Mouse (Mus musculus) granulocyte monocyte progenitor cell, adult 5-6 weeks (primary cell): Measurements from ENCODE around the gene Hs1bp3. TPM values are rescaled to one million over a fixed set of nuclear protein-coding genes. Genes with fewer than 3 reads are reported as not detected.

Experiments used
- ATAC-seq: replicated peaks from 2 replicates; pipeline ENCODE4 v1.8.0; 2016; ENCODE audit warnings: mild to moderate bottlenecking, moderate TSS enrichment, inconsistent platforms; ENCODE audit not compliant: poor library complexity, severe bottlenecking
- total RNA-seq, 2 experiments: library from RNA; stranded (forward) in 1 of 2; stranded (reverse) in 1 of 2; fragments of 200-712, 200-1000 nt in 1 of 2; fragments of >200 nt in 1 of 2; fragmentation: Nextera tagmentation in 1 of 2; gene quantifications; 2 replicates each; pipeline ENCODE4 v1.2.3; 2014 to 2017

Hs1bp3 gene
- total RNA-seq (2014; fragmentation: Nextera tagmentation) (5.4 and 19.9 TPM in 2 replicates), total RNA-seq (2017) (5.8 and 11.2 TPM in 2 replicates)

GRCm38 (mm10) chr12:8313270-8313771 is at the start of gene Hs1bp3:
Hs1bp3 (plus strand) TSS chr12:8313432.
- peak; percentile 91 for ATAC-seq

- no peak for ATAC-seq
Measured at GRCm38 (mm10) chr12:8266311-8266710, 46.9 kb upstream of the Hs1bp3 start.

- ATAC-seq: peak; percentile 46; the same call in 1 of the 2 replicates
Measured at GRCm38 (mm10) chr12:8269627-8270026, 43.6 kb upstream of the Hs1bp3 start.

- ATAC-seq: no peak
Measured at GRCm38 (mm10) chr12:8271405-8271804, 41.8 kb upstream of the Hs1bp3 start.

- no peak for ATAC-seq
Measured at GRCm38 (mm10) chr12:8273471-8274171, 39.6 kb upstream of the Hs1bp3 start.

DNA sequence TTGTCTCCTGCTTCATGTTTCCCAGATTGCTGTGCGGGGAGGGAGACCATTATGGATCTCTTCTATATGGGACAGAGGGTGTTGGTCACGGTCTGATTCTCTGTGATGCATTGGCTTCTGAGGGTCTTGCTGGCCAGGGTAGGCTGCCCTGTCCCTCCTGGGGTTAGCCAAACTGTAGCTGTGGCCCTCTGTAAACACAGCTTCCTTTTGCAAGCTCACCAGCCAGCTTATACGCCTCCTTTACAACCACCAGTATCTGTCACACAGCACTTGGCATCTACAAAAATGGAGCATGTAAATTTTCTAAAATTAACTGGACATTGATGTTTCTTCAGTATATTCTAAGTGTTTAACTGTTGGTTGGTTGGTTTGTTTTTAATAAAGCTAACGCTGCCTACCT is 37.8 kb upstream of the Hs1bp3 start:
- ATAC-seq: no peak

DNA sequence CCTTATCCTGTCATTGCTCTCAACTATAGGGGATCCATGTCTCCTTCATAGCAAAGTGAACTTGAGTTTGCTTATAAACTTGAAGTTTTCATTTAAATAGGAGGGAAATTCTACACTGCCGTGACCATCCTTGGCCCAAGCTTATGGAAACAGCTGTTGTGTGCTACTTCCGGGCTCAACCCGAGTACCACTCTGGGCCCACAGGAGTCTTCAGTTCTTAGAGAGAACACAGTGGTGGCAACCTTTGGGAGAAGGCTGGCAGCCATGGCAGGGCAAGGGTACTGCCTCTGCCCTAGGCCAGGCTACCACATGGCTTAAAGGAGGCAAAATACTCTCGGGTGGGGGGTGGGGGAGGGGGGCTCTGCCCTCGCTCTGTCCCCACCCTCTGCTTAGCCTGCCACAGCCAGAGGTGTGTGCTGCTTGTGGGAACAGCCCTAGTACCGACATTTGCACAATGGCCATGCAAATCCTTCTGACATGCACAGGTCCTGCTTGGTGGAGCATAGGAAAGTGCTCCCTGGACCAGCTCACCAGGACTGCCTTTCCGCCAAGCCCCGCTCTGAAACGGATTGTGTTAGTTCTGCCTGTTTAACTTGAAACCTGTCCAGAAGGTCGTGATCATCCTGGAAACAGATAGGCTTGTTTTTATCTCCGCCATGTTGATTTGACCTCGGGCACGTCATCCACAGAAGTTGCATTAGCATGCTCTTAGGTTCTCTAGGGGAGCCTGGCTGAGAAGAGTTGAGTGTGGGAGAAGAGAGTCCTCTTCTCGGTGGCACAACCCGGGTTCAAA is 31.8 kb upstream of the Hs1bp3 start:
- ATAC-seq: no peak

- ATAC-seq: no peak; the same call in 1 of the 2 replicates
Measured at GRCm38 (mm10) chr12:8287970-8288369, 25.3 kb upstream of the Hs1bp3 start.

GRCm38 (mm10) chr12:8289099-8289498 is 24.1 kb upstream of the Hs1bp3 start:
- ATAC-seq: no peak

- no peak for ATAC-seq
Measured at GRCm38 (mm10) chr12:8289499-8289898, 23.7 kb upstream of the Hs1bp3 start.

DNA sequence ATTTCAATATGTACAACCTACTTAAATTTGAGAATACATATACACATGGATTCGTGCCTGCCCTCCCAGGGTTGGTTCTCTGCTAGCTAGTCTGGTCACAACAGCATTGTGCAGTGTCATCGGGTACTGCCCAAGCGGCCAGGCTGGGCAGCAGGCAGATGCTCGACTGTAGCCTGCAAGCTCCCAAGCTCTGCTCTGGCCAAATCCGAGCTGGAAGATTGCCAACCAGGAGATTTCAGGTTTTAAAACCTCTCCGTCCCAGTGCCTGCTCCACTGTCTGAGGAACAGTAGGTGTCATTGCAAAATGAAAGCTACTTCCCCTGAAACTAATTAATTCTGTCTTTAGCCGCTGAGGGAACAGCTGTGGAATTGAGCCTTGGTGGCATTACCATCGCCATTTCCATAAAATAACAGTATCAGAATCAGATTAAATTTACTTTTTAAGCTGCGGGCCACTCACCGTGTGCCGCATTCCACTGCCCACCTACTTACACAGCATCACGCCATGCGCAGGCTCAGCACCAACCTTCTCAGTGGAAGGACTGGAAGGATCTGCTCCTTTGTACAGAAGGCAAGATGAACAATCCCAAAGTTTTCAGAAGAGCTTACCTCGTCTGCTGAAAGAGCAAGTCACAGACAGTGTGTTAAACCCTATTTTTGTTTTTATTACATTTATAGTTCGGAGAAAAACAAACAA is 21.9 kb upstream of the Hs1bp3 start:
- peak; percentile 5; the same call in 1 of the 2 replicates for ATAC-seq

GRCm38 (mm10) chr12:8295307-8295913 is 17.8 kb upstream of the Hs1bp3 start:
- ATAC-seq: peak; percentile 74

GRCm38 (mm10) chr12:8296154-8296553 is 17.1 kb upstream of the Hs1bp3 start:
- ATAC-seq: no peak

DNA sequence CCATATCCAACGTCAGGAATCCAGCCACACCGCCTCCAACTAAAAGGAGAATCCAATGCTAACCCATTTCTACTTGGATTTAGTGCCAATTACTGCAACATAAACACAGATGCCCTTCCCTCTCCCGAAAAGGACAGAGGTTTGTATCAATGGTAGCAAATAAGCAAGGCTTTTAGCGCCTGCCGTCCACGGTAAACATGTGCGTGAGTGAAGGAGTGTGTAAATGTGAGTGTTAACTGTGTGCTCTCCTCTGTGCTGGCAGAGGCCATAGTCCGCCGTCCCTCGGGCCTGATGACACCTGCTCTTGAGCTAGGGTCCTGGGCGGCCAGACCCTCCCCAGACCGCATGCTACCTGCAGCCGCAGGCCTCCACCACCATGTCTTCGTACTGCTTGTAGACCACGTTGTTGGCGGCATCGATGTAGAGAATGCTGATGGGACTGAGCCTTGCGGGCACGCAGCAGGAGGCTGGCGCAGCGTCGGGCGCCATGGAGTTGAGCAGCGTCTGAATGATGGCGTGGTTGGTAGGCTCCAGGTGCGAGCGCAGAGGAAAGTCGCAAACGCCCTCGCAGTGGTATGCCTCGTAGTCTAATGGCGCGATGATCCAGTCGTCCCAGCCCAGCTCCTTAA is 15.5 kb upstream of the Hs1bp3 start:
- ATAC-seq: no peak

DNA sequence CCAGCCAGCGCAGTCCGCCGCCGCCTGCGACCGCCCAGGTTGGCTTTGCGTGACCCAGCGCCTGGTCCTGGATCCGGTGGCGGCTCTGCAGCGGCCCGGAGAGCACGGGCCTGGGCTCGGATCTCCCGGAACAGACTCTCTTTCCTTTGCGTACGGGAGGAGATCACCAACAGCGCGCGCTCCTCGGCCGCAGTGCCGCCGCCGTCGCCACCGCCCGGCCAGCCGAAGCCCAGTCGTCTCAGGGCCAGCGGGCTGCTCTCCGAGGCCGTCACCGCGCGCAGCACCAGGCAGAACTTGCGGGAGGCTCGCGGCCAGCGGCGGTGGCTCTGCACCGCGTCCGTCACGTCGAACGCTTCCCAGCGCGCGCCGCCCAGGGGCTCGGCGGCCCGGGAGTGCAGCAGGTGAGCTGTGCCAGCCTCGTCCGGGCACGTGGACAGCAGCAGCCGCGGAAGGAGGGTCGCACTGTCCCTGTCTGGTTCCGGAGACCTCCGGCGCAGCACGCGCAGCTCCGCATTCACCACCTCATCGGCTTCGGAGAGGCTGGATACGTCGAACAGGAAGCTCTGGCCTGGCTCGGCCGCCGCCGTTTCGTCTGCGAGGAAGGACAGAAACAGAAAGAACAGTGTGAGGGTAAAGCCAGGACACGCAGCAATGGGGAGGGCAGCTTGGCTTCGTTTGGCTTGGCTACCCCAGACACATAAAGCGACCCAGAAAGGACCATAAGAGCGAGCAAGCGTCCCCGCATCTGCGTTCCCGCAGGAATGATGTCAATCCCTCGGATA is 14.7 kb upstream of the Hs1bp3 start:
- ATAC-seq: no peak

GRCm38 (mm10) chr12:8299143-8300110 is 13.8 kb upstream of the Hs1bp3 start:
- no peak for ATAC-seq

DNA sequence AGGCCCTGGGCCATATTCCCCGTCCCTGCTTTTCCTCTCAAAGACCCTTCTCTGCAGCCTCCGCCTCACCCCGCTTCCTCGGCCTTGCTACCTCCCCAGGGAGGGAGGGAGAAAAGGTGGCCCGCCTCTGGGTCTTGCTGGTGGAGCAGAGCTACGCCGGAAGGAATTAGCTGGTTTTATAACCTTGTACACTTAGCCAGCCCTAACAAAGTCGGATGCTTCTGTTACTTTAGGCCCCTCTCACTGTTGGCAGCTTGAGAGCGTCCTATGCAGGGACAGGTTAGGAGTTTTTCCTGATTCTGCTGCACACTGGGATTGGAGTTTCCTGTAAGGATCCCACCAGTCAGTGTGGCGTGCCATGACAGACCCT is 13.1 kb upstream of the Hs1bp3 start:
- ATAC-seq: no peak

DNA sequence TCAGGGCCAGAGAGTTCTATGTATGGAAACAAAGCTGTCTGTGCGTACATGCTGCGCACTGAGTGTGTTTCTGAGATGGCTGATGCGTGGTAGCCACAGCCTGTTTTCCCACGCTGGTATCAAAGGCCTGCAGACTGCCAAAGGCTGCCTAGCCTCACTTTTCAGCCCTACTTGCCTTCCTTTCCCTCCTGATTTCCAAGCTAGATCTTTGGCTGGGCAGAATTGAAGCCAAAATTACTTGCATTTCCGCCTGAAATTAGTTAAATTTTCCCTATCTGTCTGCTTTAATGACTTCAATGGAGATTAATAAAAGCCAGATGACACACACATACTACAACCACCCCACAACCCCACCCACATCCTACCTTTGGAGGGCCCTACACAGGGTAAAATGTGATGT is 12.7 kb upstream of the Hs1bp3 start:
- ATAC-seq: no peak
